13 mouse cellular contexts compared by ENCODE assay signal in genomic region chr19:32648019-32648571, GRCm38 (mm10). TPM values are rescaled to one million over a fixed set of nuclear protein-coding genes. Genes with fewer than 3 reads are reported as not detected.
A peak's percentile ranks its signal among the peaks of the same experiment; 100 is the strongest.
DNase-seq lines count a peak whose midpoint lies in the region; ATAC-seq and TF ChIP-seq lines count a peak whose summit lies in the region.
"Had no signal": no experiment of that assay in that cellular context is flagged by ENCODE, and none has a peak within 500 bp of the region (broad histone marks: within the 10 kb centered on the region; RNA-seq: fewer than 3 reads in every experiment).

No protein-coding gene starts in this region.

- no peaks in the 10 kb centered on the region for H3K4me1 ChIP-seq in forebrain, postnatal 0 days (ENCODE audit: insufficient read depth)
- peaks cover 3% of the 10 kb centered on the region; the same call in 1 of the 2 replicates for H3K4me1 ChIP-seq in forebrain, embryonic 16.5 days (replicated peaks; ENCODE audit: control insufficient read depth, insufficient read depth, low read length)
- H3K4me1 ChIP-seq in hindbrain, embryonic 13.5 days (replicated peaks) = peaks cover 9% of the 10 kb centered on the region
- peaks cover 11% of the 10 kb centered on the region for H3K4me1 ChIP-seq in midbrain, embryonic 10.5 days
- H3K4me1 ChIP-seq: limb, embryonic 15.5 days had no signal

- H3K4me2 ChIP-seq in forebrain, postnatal 0 days (ENCODE audit: low read depth) = no peak overlapping the region
- no peak overlapping the region; the same call in 1 of the 2 replicates for H3K4me2 ChIP-seq in forebrain, embryonic 16.5 days (ENCODE audit: low read length)
- H3K4me2 ChIP-seq in hindbrain, embryonic 13.5 days = 0 out of 2 replicates have a peak overlapping the region, but pooled peaks have one; percentile 17
- H3K4me2 ChIP-seq: limb, embryonic 15.5 days had no signal

- H3K4me3 ChIP-seq in forebrain, postnatal 0 days (ENCODE audit: low read depth, low read length) = no peak overlapping the region
- no peak overlapping the region for H3K4me3 ChIP-seq in forebrain, embryonic 16.5 days (replicated peaks; ENCODE audit: low read length)
- no peak overlapping the region for H3K4me3 ChIP-seq in hindbrain, embryonic 13.5 days
- peak overlapping the region; percentile 20 for H3K4me3 ChIP-seq in midbrain, embryonic 10.5 days
- H3K4me3 ChIP-seq: limb, embryonic 15.5 days had no signal

- no peak for TF ChIP-seq CTCF in forebrain, postnatal 0 days (IDR thresholded peaks at IDR 0.05; ENCODE audit: low read depth)

- H3K36me3 ChIP-seq in forebrain, postnatal 0 days (ENCODE audit: insufficient read depth) = no peaks in the 10 kb centered on the region
- no peaks in the 10 kb centered on the region for H3K36me3 ChIP-seq in forebrain, embryonic 16.5 days (ENCODE audit: control insufficient read depth, insufficient read depth)
- H3K36me3 ChIP-seq in hindbrain, embryonic 13.5 days = no peaks in the 10 kb centered on the region
- no peaks in the 10 kb centered on the region for H3K36me3 ChIP-seq in midbrain, embryonic 10.5 days

- ATAC-seq in forebrain, postnatal 0 days = peak; percentile 51
- no peak for ATAC-seq in forebrain, embryonic 16.5 days
- ATAC-seq in hindbrain, embryonic 13.5 days (ENCODE audit: low FRiP score) = 0 out of 2 replicates have a peak, but pooled peaks have one; percentile 39

- H3K27ac ChIP-seq in forebrain, postnatal 0 days (ENCODE audit: low read depth, low read length) = no peak overlapping the region
- no peak overlapping the region for H3K27ac ChIP-seq in forebrain, embryonic 16.5 days (ENCODE audit: low read length)
- H3K27ac ChIP-seq in hindbrain, embryonic 13.5 days = no peak overlapping the region
- peak overlapping the region; percentile 50; the same call in 1 of the 2 replicates for H3K27ac ChIP-seq in midbrain, embryonic 10.5 days (replicated peaks)
- H3K27ac ChIP-seq: limb, embryonic 15.5 days had no signal

- WGBS in forebrain, postnatal 0 days = 20% methylated on average over 10 of the region's 10 CpGs
- WGBS in forebrain, embryonic 16.5 days = 19% methylated on average over 10 of the region's 10 CpGs
- WGBS in hindbrain, embryonic 13.5 days = 17% methylated on average over 10 of the region's 10 CpGs
- WGBS in midbrain, embryonic 10.5 days = 14% methylated on average over 10 of the region's 10 CpGs

- no peaks in the 10 kb centered on the region for H3K9me3 ChIP-seq in forebrain, postnatal 0 days (ENCODE audit: low read length)
- H3K9me3 ChIP-seq in forebrain, embryonic 16.5 days (ENCODE audit: control insufficient read depth, low read length) = no peaks in the 10 kb centered on the region
- no peaks in the 10 kb centered on the region for H3K9me3 ChIP-seq in hindbrain, embryonic 13.5 days
- H3K9me3 ChIP-seq in midbrain, embryonic 10.5 days (replicated peaks) = peaks cover 5% of the 10 kb centered on the region; the same call in 1 of the 2 replicates

- no peak overlapping the region for H3K9ac ChIP-seq in forebrain, postnatal 0 days
- no peak overlapping the region for H3K9ac ChIP-seq in forebrain, embryonic 16.5 days (replicated peaks; ENCODE audit: low read depth, low read length)
- no peak overlapping the region for H3K9ac ChIP-seq in hindbrain, embryonic 13.5 days
- H3K9ac ChIP-seq: limb, embryonic 15.5 days had no signal

- DNase-seq in forebrain, postnatal 0 days = peak; percentile 8
- DNase-seq in R1 (ENCODE audit: low read depth, low spot score) = peak; percentile 88
- DNase-seq in midbrain, embryonic 10.5 days (ENCODE audit: low spot score) = peak; percentile 46
- no peak for DNase-seq in urinary bladder, postnatal 36 days (ENCODE audit: low spot score in 2 of 2)
- no peak for DNase-seq in spleen, adult 12 weeks (ENCODE audit: low spot score)
- no peak for DNase-seq in layer of hippocampus, adult 9-10 months (ENCODE audit: low spot score)
- DNase-seq: cerebellum, postnatal 14 days; heart, postnatal 4 days; right cerebral cortex, postnatal 4 days; thymus, adult 2 months had no signal

- no peaks in the 10 kb centered on the region for H3K27me3 ChIP-seq in forebrain, postnatal 0 days (ENCODE audit: insufficient read depth, low read length)
- H3K27me3 ChIP-seq in forebrain, embryonic 16.5 days (replicated peaks; ENCODE audit: control insufficient read depth, insufficient read depth, low read length) = no peaks in the 10 kb centered on the region
- no peaks in the 10 kb centered on the region for H3K27me3 ChIP-seq in hindbrain, embryonic 13.5 days
- H3K27me3 ChIP-seq in midbrain, embryonic 10.5 days (ENCODE audit: low read depth, poor library complexity, severe bottlenecking) = 0 out of 2 replicates have a peak, but pooled peaks cover 15% of the 10 kb centered on the region
- H3K27me3 ChIP-seq: limb, embryonic 15.5 days had no signal

RNA-seq across cellular contexts. Expression of gene Papss2, which starts 52.5 kb away (rescaled TPM):
- 3.3 and 3.8 TPM in 2 replicates for total RNA-seq in forebrain, postnatal 0 days (2014; rRNA removed)
- 0.86 and 1.2 TPM in 2 replicates for polyA plus RNA-seq in forebrain, postnatal 0 days (2015; fragmentation: Nextera tagmentation; extraction: Ambion mirVana)
- 0.51 and 1.4 TPM in 2 replicates for polyA plus RNA-seq in forebrain, embryonic 16.5 days (2015; fragmentation: Nextera tagmentation; extraction: Ambion mirVana)
- polyA plus RNA-seq in hindbrain, embryonic 13.5 days (2015; fragmentation: Nextera tagmentation; extraction: Ambion mirVana) = 1.1 and 1.2 TPM in 2 replicates
- 0.68 and 1.7 TPM in 2 replicates for polyA plus RNA-seq in midbrain, embryonic 10.5 days (2016; fragmentation: Nextera tagmentation; extraction: Ambion mirVana)

Comparison
In these comparisons a context has a peak if more than half of its experiments do, and no peak if none do; other contexts are left out.
1. DNase-seq: peak in forebrain, postnatal 0 days (single experiment), R1 (single experiment) and midbrain, embryonic 10.5 days (single experiment); none in urinary bladder, postnatal 36 days (0 of 2), spleen, adult 12 weeks (single experiment) and layer of hippocampus, adult 9-10 months (single experiment).